Mouse (Mus musculus) heart, adult 2 months (tissue): ENCODE data around the gene Kcnj4.

Experiments
- CTCF ChIP-seq: fragments of 200-600 bp; IDR thresholded peaks from 2 replicates; pipeline ENCODE4 v1.8.1; 2022; ENCODE audit warnings: antibody characterized with exemption, mild to moderate bottlenecking, moderate library complexity
- EP300 ChIP-seq: fragments of 200-500 bp; IDR thresholded peaks from 2 replicates; pipeline ENCODE4 v1.6.1; 2011; ENCODE audit warnings: low read depth, low read length, control low read depth; ENCODE audit not compliant: insufficient read depth
- POLR2A ChIP-seq: fragments of 200-500 bp; IDR thresholded peaks from 2 replicates; pipeline ENCODE4 v1.6.1; 2011; ENCODE audit warnings: mild to moderate bottlenecking, low read depth, low read length, control low read depth; ENCODE audit not compliant: insufficient read depth

GRCm38 (mm10) chr15:79510425-79510824, 5.4 kb upstream of the Kcnj4 start:
- TF ChIP-seq CTCF (no peak), POLR2A (no peak), EP300 (no peak)
